Mouse (Mus musculus) adrenal gland (tissue): Measurements from ENCODE around the gene Myl10.

ENCODE experiments used
- intact Hi-C: fragments of 180-260 bp; cut with DNase I; formaldehyde crosslinking; loops from one replicate; pipeline ENCODE4 v1.15.1; 2025
- long read RNA-seq, 2 experiments: library from polyadenylated mRNA; unstranded; transcript quantifications; one replicate each; pipeline ENCODE4 v2.0.0; 2020; ENCODE audit warnings: borderline replicate concordance in 1 of 2; ENCODE audit not compliant: insufficient replicate concordance in 1 of 2

Gene Myl10
- long read RNA-seq, experiment 1: 0 reads
- long read RNA-seq, experiment 2: 0 reads

DNA sequence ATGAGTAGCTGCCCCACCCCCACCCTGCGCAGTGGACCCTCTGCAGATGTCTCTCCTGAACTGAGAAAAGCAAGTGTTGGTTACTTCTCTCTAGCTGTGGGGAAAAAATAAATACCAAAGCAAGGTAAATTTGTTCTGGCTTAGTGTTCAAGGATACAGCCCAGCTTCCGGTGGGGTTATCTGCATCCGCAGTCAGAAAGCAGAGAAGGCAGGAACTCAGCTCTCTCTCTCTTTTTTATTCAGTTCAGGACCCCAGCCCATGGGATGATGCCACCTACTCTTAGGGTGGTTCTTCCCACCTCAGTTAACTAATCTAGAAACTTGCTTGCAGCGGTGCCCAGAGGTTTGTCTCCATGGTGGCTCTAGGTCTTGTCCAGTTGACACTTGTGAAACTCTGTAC is at the start of gene Myl10:
TSS of gene Myl10 (plus strand) at position 363 of the 400 bp plus-strand sequence.
- intact Hi-C loops: no loop called here

DNA sequence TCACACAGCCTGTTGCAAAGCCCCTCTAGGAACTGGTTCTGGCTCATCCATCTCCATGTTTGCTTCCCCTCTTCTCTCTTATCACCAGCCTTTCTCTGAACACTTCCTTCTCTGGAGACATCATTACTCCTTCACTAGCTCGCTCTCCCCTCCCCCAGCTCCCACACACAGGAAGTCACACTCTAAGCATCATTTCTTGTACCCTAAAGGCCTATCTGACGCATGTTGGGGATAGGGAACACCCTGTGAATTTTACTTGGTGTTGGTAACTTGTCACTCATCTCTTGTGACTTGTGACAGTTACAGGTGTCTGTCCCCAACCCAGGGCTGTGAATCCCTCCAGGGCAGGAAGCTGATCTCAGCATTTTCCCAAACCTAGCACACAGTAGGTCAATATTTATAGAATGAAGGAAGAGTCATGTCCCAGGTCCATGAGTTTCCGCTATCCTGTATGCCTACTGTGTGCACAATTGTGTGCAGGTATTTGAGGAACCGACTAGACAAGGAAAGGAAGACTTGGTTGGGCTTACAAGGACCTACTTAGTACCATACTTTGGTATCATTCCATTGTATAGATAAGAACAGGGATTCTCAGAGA is 46.1 kb upstream of the Myl10 start:
- intact Hi-C loops: no loop called here

DNA sequence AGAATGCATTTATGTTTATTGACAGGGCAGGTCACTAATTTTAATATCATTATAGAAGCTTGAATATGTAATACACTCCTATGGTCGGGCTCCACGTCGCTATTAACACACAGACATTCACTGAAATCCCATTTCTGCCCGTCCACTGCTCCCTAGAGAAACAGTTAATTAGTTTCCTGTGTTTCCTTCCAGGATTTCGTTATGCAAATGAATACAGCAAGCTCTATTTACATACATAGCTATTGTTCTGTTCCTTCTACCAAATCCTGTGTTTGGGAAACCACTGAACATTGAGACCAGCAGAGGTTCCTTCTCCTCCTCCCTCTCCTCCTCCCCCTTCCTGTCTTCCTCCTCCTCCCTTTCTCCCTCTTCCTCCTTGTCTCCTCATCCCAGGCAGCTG is 43.9 kb upstream of the Myl10 start:
- intact Hi-C loops: no loop called here

DNA sequence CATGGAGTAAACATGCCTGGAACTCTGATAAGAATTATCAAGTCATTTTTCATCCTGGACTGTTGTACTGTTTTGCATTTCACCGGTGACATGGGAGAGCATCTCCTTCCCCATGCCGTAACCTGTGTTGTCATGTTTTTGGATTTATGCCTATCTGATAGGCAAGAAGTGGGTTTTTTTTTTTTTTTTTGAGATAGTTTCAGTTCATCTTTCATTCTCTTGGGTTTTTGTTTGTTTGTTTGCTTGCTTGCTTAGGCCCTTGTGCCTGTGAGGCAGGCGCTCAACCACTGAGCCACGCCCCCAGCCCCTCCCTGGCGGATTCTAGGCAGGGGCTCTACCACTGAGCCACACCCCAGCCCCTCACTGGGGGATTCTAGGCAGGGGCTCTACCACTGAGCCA is 43.3 kb upstream of the Myl10 start:
- intact Hi-C loops: no loop called here

DNA sequence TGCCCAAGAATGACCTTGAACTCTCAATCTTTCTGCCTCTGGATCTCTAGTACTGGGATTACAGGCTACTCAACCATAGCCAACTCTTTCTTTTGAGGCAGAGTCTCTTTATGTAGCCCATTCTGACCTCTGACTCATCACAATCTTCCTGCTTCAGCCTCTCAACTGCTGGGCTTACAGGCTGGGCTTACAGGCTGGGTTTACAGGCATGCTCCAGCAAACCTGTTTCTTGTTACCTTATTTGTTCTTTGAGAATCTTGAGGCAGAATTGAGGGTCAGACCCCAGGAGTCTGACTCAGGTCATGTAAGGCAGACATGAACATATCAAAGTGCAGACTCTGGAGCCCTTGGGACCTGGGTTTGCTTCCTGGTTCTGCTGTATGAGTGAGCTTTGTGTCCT is 38.5 kb upstream of the Myl10 start:
- intact Hi-C loops: no loop called here

DNA sequence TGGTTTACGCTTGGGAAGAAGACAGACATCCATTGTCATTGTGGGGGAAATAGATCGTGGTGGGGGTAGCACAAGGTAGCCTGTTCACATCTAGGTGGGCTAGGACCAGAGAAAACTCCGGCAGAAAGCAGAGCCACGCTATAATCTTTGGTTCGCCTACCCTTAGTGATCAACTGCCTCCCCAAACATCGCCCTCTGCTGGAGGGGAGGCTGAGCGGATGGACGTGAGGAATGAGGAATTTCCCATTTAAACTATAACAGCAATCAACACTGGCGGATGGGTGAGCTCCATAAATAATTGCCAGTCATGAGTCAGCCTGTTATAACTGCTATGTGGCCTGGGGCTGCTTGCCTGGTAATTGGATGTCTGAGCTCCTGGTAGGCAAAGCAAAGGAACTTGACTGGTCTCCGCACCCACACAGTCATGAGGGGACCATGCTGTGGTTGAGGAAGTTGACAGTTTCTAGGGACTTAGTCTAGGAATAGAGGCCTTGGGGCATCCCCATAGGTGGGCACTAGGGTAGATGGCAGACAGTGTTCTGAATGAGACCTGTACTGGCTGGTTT is 36.0 kb upstream of the Myl10 start:
- intact Hi-C loops: no loop called here

DNA sequence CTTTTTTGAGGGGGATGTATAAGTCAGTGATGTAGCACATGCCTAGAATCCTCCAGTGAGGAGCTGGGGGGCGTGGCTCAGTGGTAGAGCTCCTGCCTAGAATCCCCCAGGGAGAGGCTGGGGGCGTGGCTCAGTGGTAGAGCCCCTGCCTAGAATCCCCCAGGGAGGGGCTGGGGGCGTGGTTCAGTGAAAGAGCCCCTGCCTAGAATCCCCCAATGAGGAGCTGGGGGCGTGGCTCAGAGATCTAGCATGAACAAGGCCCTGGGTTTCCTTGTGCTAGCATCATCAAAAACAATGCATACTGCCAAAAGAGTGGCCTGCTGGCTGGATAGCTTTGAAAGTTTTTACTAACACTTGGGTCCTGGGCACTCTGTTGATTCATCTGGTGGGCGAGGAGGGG is 32.2 kb upstream of the Myl10 start:
- intact Hi-C loops: loop anchor here (5.0 kb wide), 1 partner anchor 378 kb away; no protein-coding TSS in a partner anchor

DNA sequence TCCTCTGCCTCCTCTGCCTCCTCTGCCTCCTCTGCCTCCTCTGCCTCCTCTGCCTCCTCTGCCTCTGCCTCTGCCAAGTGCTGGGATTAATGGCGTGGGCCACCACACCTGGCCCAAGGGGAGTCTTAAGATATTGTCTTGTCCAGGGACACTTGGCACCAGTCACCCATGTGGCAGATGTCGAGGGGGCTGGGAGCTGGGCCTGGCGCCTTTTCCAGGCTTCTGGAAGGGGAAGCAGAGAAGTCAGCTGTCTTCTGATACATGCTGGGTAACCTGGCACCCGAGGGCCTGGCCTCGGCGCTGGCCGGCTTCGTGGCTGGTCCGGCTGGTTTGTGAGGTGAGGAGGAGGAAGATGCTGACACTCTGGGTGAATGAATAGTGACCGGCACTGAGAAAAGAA is 30.7 kb upstream of the Myl10 start:
- intact Hi-C loops: loop anchor here (5.0 kb wide), 1 partner anchor 380 kb away; no protein-coding TSS in a partner anchor

DNA sequence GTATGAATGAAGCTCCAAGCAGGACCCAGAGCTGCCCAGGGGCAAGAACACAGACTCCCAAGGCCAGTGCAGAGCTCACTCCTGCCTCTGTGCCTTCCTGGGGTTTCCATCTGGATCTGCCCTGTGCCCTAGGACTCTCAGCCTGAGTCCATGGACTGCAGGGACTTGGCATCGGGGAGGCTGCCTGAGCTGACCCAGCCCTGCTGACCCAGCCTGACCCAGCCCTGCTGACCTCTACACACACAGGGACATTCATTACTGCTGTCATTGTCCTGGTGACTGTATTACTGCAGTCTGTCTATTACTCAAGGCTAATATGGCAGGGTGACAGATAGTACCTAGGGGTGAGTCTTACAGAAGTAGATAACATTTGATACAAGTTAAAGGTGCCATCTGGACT is 30.1 kb upstream of the Myl10 start:
- intact Hi-C loops: loop anchor here (5.0 kb wide), 1 partner anchor 381 kb away; no protein-coding TSS in a partner anchor

DNA sequence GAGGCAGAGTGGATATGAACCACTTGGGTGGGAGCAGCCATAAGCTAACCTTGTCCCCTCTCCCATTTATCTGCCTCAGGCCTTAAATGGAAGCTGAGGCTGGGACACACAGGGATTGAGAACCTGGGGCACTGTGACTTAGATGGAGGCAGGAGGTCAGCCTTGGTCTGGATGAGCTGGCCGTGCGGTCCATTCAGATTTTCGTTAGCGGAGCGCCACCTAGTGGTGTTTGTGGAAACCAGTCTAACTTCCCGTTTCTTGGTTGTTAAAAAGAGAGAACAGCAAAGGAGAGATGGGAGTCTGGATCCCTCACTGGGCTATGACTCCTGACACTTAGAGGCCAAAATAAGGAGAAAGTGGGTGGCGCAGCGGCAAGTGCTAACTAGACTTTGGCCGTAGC is 28.4 kb upstream of the Myl10 start:
- intact Hi-C loops: loop anchor here (2.0 to 5.0 kb wide), 3 partner anchors 96 to 406 kb away; no protein-coding TSS in a partner anchor

DNA sequence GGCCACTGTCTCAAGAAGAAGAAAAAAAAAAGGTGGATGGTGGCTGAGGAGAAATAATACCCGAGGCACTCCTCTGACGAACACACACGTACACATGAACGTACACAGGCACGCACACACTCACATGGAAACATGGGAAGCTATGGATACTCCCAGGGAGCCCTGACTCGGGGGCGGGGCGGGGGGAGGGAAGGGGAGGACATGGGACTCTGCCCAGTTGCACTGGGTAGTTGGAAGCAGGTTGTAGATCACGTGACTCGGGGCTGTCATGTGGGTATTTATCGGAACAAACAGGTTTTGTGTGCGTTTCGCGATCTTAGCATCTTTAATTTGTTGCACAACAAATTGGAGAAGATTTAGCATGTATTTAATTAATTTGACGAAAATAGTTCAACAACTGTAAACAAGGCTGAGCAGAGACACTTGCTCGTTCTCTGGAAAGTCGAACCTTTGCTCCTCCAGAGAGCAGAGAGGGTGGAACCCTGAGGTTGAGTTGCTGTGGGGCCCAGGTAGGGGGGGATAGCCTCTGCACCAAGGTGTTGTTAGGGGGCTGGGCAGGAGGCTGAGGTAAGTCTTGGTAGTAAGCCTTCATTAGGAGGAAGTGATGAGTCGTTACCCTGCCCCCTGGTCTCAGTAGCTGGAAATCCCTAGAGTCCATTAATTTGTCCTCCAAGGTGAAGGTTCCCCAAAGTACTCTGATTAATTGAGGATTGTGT is 16.5 kb upstream of the Myl10 start:
- intact Hi-C loops: no loop called here

DNA sequence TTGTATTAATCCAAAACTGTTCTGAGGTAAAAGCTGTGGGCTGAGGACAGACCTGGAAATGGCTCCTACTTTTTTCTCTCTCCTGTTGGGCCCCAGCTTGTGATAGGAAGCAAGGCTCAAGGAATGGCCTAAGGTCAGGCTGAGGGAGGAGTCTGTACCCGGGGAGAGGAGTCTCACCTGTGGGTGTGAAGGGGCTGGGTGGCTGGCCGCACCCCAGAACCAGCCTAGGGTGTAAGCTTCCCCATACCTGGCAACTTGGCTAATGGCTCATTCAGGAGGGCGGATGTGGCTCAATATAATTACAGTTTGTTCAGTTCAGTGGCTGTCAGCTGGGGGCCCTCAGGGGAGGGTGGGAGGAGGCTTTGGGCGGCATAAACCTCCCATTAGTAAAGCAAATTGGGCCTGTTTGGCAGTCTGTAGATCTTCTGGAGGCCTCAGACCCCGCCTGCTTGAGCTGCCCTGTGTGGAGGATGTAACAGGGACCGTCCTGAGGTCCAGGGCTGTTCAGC is 14.1 kb upstream of the Myl10 start:
- intact Hi-C loops: no loop called here

DNA sequence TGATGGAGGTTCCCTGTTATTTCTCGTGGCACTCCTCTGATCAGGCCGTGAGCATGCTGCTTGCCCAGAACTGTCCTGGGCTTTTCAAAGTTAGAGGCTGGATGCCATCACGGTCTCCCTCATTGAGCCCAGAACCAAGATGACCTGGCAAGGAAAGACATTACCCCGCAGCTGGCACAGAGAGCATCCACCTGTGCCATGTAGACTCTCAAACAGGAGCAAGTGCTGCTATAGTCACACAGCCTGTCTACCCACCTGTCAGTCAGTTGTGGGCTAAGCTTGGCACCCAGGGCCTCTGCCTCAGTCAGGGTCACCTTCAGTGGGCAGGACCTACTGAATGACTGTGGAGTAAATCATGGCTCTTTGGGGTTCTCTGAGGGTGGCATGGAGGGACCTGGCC is 6.6 kb upstream of the Myl10 start:
- intact Hi-C loops: no loop called here

DNA sequence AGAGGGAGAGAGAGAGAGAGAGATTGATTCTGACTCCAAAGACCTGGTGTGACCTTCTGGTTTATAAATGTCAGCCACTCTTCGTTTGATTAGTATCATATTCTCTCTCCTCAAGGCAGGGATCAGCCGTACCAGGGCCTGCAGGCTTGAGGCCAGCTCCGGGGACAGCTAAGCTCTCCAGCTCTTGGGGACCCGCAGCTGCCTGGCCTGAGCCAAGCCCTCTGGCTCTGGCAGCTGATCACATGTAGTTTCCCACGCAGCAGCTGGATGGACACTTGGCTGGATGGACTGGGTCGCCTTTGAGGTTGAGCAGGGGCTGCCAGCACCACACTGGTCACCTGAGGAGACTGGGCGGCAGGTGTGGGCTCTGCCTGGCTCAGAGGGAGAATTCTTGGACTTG is 5.4 kb upstream of the Myl10 start:
- intact Hi-C loops: no loop called here

DNA sequence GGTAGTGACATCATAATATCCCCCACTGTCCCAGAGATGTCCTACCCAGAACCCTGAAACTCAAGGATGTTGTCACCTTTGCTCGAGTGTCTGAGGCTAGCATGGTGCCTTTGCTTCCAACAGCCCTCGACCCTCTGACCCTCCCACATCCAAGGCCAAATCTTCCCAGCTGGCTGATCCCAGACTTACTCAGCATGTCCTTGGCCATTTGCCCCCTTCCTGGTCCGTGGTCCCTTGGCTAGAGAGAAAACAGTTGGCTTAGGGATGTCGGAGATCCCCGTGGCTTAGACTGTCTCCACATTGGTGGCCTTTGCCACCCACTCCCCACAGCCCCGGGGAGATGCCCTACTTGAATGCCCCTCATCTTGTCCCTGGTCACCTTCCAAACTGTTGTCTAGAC is 4.1 kb upstream of the Myl10 start:
- intact Hi-C loops: no loop called here

DNA sequence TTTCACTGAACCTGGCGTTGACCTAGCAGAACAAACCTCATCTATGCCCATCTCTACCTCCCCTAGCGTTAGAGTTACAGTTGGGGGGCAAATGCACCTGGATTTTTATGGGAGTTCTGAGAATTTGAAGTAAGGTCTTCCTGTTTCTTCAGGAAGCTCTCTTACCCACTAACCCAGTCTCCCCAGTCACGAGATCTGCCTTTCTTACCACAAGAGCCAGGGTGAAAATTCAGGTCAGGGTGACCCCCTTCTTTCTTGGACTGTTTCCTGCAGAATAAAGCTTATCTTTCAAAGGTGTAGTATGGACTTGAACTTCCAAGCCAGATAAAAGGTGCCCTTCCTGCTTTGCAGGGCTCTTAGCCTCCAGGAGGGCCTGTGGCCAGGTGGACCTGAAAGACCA is 1.8 kb upstream of the Myl10 start:
- intact Hi-C loops: no loop called here

DNA sequence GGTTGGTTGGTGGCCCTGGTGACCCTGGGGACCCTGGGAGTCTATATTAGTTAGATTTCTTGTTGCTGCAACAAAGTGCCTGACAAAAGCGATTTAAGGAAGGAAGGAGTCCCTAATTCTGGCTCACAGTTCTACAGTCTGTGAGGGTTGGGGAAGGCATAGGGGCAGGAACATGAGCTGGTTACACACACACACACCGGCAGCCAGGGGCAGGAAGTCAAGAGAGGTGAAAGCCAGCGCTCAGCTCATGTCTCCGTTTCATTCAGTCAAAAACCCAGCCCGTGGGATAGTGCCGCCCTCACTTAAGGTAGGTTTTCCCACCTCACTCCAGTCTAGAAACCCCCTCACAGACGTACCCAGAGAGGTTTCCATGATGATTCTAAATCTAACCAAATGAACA is 472 bp downstream of the Myl10 start:
- intact Hi-C loops: no loop called here

DNA sequence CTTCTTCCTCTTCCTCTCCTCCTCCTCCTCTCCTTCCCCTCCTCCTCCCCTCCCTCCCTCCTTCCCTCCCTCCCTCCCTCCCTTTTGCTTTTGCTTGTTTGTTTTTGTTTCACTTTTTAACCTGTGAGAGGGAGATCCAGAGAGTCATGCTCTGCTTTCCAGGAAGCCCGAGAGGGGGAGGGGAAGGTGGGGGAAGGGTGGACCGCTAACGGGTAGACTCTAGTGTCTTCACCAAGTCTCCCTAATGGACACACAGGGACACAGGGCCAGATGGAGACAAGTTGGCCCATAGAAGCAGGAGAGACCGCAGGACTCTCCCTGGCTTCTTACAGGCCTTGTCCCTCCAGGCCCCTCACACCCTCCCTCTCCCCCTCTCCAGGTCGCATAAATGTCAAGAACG is 2.0 kb downstream of the Myl10 start:
- intact Hi-C loops: no loop called here

DNA sequence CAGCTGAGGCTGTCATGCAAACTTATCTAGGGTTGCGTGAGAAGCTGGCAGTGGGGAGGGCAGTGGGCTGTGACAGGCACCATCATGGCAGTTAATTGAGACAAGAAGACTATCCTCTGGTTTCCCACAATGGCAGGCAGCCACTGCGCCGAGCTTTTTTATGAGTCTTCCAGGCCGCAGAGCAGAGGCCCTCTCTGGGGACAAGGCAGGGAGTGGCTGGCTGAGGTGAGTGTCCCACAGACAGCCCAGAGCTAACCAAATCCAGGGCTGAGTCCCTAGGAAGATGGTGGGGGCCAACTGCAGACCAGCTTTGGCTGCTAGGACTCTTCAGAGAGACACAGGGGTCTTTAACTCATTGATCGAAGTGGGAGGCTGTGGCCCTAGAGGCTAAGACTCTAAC is 3.6 kb downstream of the Myl10 start:
- intact Hi-C loops: no loop called here

DNA sequence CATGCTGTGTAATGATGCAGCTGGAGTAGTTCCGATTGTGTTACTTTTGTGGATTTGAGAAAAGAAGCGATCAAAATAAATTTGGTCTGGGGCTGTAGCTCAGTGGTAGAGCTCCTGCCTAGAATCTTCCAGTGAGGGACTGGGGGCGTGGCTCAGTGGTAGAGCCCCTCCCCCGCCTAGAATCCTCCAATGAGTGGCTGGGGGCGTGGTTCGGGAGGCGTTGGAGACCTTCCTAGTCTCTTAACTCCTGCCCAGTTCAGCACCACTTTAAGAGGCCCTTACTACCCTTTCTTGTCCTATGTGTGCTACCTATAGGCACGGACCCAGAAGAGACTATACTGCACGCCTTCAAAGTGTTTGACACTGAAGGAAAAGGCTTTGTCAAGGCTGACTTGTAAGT is 4.7 kb downstream of the Myl10 start:
- intact Hi-C loops: no loop called here

DNA sequence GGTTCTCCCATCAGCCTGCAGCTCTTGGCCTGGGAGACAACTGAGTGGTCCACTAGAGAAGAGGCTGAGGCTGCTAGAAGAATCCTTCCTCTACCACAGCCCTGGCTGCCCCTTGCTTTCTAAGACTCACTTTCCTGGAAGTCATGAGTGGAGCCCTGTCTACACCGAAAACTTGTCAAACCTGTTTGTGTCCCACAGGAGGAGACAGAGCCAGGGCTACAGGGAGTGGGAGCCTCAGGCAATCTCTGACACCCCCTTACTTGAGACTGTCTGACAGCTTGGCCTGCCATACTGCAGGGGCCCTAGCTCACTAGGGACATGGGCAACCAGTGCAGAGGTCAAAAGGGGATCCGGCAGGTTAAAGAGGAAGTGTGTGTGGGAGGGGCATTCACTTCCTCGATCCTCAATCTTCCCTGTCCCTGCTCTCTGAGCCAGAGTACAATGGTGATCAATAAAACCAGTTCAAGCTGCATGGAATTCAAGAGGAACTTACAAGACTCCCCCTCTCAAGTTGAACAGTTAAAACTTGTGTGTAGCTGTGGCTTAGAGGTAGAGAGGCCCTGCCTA is 9.3 kb downstream of the Myl10 start:
- intact Hi-C loops: no loop called here

DNA sequence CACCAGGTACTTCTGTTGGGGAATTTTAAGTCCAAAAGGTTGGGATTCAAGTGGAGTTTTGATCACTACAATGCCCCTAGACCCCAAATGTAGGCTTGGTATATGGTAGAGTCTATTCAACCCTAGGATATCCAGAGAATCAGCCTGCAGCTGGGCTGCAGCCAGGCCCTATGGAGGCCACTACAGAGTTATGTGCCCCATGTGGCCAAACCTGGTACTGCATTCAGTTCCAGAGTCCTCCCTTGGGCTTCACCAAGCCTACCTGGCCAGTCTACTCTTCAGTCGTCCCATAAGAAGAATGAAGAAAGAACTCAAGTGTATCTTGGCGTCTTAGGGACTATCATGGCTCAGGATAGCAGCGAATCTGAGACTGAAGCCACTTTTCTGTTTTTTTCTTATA is 10.8 kb downstream of the Myl10 start:
- intact Hi-C loops: no loop called here
